Mouse (Mus musculus): Measurements from ENCODE around the gene Aloxe3.

The Aloxe3 gene

DNA sequence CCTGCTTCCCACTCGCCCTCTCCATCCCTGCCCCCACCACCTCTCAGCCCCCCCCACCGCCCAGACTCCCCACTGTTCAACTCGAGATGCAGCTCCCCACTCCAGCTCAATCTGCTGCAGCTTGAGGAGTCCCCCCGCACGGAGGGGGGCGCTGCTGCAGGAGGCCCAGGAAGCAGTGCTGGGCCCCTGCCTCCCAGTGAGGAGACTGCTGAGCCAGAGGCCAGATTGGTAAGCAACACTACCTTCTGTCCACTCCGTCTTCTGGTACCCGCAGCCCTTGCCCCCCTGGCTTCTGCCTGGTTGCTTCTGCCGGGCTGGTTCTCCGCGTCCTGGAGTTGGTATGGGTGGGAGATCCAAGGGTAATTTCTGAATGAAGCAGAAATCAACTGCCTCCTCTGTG, 18.9 kb upstream of the Aloxe3 start:
- in situ Hi-C loops (cut with MboI; ENCODE audit: unreplicated experiment in 2 of 2), result no loop called here

DNA sequence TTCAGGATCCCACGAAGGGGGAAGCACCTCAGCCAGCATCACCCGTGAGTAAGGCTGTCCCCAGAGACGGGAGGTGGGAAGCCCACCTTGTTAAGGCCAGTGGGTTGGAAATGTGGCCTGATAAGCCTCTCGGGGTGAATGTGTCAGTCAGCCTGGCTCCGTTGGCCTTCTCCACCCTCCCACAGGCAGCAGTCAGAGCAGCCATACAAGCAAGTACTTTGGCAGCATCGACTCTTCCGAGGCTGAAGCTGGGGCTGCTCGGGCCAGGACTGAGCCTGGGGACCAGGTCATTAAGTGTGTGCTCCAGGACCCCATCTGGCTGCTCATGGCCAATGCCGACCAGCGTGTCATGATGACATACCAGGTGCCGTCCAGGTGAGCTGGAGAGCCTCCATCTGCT, 18.0 kb upstream of the Aloxe3 start:
- in situ Hi-C loops (cut with MboI; ENCODE audit: unreplicated experiment in 2 of 2), result no loop called here

DNA sequence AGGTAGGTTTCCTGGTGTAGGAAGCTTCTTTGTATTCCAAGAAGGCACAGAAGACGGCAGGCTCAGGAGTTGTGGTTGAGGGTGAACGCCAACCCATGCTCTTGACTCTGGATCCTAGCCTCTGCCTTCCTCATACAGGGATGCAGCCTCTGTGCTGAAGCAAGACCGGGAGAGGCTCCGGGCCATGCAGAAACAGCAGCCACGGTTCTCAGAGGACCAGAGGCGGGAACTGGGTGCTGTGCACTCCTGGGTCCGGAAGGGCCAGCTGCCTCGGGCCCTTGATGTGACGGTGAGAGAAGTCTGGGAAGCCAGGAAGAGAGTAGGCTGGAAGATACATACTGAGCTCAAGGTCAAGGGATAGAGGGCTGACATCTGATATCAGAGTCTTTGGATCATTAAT, 17.5 kb upstream of the Aloxe3 start:
- in situ Hi-C loops (cut with MboI; ENCODE audit: unreplicated experiment in 2 of 2), result no loop called here

GRCm38 (mm10) chr11:69109032-69109900, 16.4 kb upstream of the Aloxe3 start:
- in situ Hi-C loops (cut with MboI; ENCODE audit: unreplicated experiment in 2 of 2), result no loop called here

GRCm38 (mm10) chr11:69110319-69111046, 15.2 kb upstream of the Aloxe3 start:
- in situ Hi-C loops (cut with MboI; ENCODE audit: unreplicated experiment in 2 of 2), result no loop called here

DNA sequence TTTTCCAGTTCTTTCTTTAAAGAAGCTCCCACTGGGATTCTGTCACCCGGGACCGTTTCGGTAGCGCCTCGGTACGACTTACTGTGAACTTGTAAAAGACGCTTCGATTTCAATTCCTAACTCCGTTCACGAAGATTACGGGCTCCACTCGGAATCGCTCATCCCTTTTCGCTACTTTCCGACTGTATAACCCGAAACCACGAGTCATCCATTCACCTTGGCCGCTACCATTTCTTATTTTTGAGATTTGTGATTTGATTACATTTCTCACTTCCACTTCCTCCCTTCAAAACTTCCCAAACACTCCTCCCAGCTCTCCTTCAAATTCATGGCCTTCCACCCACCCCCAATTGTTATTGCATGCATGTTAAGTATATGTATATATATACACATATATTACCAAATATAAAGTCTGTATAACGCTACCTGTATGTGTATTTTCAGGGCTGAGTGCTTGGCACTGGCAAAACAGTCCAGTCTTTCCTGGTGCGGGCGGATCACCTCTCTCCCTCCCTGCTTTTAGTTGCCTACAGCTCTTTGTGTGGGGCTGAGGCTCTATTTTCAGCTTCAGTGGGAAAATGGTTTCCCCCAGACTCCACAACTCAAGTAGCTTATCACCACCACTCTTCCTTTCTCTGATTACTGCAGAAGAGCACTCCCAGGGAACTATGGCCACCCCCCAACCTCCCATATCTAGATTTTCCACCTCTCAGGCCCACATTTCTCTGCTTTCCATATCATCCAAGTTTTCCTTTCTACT, 14.5 kb upstream of the Aloxe3 start:
- in situ Hi-C loops (cut with MboI; ENCODE audit: unreplicated experiment in 2 of 2), result no loop called here

DNA sequence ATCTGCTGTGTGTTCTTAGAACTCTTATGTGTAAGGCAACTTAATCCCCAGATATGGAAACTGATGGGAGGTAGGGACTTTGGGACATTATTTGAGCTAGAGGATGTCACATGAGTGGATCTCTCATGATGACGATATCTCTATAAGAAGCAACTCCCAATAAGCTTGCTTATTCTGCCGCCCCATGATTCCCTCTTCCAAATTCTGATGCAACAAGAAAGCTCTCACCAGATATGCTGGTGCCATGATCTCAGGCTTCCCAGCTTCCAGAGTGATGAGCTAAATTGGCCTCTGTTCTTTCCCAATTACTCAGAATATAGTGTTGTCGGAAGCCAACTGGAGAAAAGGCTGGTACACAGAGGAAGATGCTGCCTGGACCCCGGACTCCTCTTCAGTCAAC, 13.8 kb upstream of the Aloxe3 start:
- in situ Hi-C loops (cut with MboI; ENCODE audit: unreplicated experiment in 2 of 2), result no loop called here

- in situ Hi-C loops (cut with MboI; ENCODE audit: unreplicated experiment in 2 of 2), result no loop called here
Observed at GRCm38 (mm10) chr11:69114018-69114417, 11.7 kb upstream of the Aloxe3 start.

GRCm38 (mm10) chr11:69114621-69115020, 11.1 kb upstream of the Aloxe3 start:
- in situ Hi-C loops (cut with MboI; ENCODE audit: unreplicated experiment in 2 of 2), result no loop called here

DNA sequence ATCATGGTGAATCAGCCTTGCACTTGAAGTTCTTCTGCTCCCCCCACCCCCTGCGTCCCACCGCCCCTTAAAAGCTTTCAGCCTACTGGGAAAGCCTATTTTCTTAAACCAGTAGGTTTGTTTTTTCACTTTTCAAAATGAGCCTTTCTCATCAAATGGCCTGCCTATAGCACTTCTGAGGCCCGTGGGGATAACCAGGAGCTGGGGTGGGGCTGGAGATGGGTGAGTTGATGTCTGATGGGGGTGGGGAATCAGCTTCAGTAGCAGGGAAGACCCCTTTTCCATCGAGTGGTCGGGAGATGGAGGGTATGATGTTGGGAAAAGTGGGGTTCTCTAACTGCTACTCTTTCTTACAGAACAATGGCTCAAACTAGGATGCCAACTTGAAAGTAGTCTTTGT, 8.9 kb upstream of the Aloxe3 start:
- in situ Hi-C loops (cut with MboI; ENCODE audit: unreplicated experiment in 2 of 2), result no loop called here

GRCm38 (mm10) chr11:69117737-69118695, 7.7 kb upstream of the Aloxe3 start:
- in situ Hi-C loops (cut with MboI; ENCODE audit: unreplicated experiment in 2 of 2), result no loop called here

- in situ Hi-C loops (cut with MboI; ENCODE audit: unreplicated experiment in 2 of 2), result no loop called here
Observed at GRCm38 (mm10) chr11:69118765-69119164, 6.9 kb upstream of the Aloxe3 start.

DNA sequence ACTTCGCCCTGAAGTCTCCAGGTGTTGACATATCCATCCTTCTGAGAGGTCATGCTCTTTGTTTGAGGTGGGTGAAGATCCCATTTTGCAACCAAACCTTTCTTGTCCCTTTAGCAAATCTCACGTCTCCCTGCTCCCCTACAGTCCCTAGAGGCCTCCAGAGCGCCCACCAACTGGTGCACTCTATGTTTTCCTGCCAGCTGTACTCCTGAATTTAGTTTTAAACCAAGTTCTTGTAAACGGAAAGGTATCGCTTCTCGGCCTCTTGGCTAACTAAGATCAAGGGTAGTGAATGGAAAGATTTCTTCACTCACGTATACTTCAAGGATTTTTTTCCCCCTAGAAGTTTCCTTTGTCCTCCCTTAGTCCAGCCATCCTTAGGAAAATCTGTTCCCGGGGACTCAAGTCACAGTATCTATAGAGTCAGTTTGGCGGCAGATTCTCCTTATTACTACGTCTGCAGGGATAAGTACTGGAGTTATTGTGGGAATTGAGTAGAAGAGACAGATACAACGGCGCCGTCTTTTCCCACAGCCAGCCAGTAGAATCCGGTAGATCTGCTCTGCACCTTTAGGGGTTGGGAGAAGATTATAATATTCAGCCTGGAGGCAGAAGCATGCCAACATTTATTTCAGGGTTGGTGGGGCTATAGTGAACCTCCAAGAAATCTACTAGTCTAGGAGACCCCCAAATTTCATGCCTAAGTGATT, 6.1 kb upstream of the Aloxe3 start:
- in situ Hi-C loops (cut with MboI; ENCODE audit: unreplicated experiment in 2 of 2), result loop anchor here (5.0 to 10.0 kb wide), 3 partner anchors 52 to 215 kb away; partner anchors contain the start of gene Rpl26 (in 1 of the 2)

DNA sequence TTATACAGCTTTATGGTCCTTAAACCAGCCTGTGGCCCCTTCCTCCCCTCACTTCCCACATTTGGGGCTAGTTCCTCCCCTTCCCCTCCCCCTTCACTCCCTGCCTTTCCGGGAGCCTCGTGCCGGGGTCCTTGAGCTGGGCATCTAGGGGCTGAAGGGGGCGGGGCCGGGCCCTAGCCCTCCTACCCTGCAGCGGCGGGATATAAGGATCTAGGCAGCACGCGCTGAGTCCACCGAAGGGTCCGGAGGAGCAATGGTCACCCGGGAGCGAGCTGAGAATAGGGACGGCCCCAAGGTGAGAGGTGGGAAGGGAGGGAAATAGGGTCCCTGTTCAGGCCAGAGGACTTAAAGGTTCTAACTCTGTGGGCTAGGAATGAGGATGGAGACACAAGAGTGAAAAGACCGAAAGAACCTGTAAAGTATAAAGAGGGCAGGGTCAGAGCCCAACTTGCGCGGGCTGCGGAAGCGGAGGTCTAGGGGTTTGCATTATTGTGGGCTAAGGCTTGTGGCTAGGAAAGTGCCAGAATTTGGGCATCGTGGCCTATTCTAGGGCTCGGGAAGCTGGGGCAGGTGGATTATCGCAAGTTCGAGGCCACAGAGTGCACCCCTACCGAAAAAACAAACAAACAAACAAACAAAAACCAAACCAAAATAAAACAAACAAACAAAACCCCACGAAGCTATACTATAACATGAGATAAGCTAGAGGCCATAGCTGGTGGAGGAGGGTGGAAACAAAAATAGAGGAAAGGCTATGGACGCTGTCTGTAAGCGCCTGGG, 5.3 kb upstream of the Aloxe3 start, which contains the start of gene Hes7:
TSS of gene Hes7 (plus strand) at position 184 of the 780 bp plus-strand sequence.
- in situ Hi-C loops (cut with MboI; ENCODE audit: unreplicated experiment in 2 of 2), result loop anchor here (5.0 to 10.0 kb wide), 3 partner anchors 53 to 216 kb away; partner anchors contain the start of gene Rpl26 (in 1 of the 2)

DNA sequence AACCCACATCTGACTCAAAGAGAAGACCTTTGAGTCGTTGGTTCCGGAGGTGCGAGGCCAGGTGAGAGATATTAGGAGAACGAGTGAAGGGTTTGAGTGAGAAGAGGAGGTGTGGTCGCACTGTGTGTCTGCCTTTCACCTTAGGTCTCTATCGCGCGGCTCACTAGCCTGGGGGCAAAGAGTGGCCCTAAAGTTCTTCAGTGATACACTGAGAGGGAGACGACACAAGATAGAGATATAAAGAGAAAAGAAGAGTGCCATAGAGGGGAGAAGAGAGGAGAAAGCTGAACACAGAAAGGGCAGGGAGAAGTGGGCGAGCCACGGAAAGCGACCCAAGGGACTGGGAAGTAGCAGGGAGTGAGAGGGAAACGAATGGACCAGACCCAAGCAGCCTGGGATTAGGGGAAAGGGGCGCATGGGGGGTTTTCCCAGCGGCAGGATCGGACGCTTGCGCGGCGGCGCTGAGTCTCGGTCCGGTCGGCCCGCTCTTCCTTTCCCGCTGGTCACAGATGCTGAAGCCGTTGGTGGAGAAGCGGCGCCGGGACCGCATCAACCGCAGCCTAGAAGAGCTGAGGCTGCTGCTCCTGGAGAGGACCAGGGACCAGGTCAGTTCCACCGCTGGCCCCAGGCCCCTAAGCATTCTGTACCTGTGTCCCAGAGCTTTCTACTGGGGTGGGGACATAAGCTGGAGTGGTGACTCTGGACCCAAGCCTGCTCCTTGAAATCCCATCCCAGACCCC, 4.5 kb upstream of the Aloxe3 start:
- in situ Hi-C loops (cut with MboI; ENCODE audit: unreplicated experiment in 2 of 2), result loop anchor here (5.0 to 10.0 kb wide), 3 partner anchors 54 to 216 kb away; partner anchors contain the start of gene Rpl26 (in 1 of the 2)

GRCm38 (mm10) chr11:69121741-69122335, 3.9 kb upstream of the Aloxe3 start:
- in situ Hi-C loops (cut with MboI; ENCODE audit: unreplicated experiment in 2 of 2), result loop anchor here (5.0 to 10.0 kb wide), 3 partner anchors 55 to 217 kb away; partner anchors contain the start of gene Rpl26 (in 1 of the 2)

Measured in v-Abl transformed pro-B cells (cell line).